Mouse (Mus musculus): ENCODE results near the gene Bms1. TPM values are rescaled to one million over a fixed set of nuclear protein-coding genes. Genes with fewer than 3 reads are reported as not detected.

Gene Bms1
- polyA plus RNA-seq, 1 experiment from 2014 or later: 38.9 TPM

DNA sequence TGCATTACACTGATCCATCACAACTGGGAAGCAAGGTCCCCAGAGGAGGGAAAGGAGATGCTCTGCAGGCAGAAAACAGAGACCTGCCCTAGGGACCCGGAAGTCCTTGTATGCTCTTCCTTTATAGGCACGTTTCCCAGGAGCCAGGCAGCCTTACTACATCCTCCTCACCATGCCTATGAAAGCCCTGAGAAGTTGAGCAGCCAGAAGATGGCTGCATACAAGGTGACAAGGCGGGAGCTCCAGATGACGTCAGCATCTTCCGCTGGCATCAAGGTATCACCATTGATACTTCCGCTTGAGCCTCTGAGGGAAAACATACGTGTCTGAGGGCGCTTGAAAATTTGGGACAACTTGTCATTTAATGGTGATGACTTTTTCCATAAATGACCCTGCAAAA is 72.0 kb downstream of the Bms1 start:
- 93% methylated on average over 8 of the region's 8 CpGs for WGBS
- H3K9ac ChIP-seq (ENCODE audit: low read depth, low read length): no peak overlapping the region
- no peaks in the 10 kb centered on the region for H3K27me3 ChIP-seq (ENCODE audit: control insufficient read depth, insufficient read depth, low read length)
- H3K4me1 ChIP-seq (replicated peaks; ENCODE audit: control insufficient read depth, insufficient read depth, low read length): no peaks in the 10 kb centered on the region
- no peak for ATAC-seq (ENCODE audit: low FRiP score)
- DNase-seq (ENCODE audit: low spot score): no peak
- no peaks in the 10 kb centered on the region for H3K9me3 ChIP-seq (ENCODE audit: control insufficient read depth, low read length)
- no peak overlapping the region for H3K4me3 ChIP-seq (ENCODE audit: low read depth, low read length)
- no peak overlapping the region for H3K4me2 ChIP-seq (replicated peaks; ENCODE audit: low read depth, low read length)
- H3K27ac ChIP-seq (ENCODE audit: low read depth, low read length): no peak overlapping the region
- H3K36me3 ChIP-seq (ENCODE audit: control insufficient read depth, insufficient read depth, low read length): no peaks in the 10 kb centered on the region

- Histone ChIP-seq H3K27ac (ENCODE audit: low read depth, low read length) (no peak overlapping the region), H3K4me1 (replicated peaks; ENCODE audit: control insufficient read depth, insufficient read depth, low read length) (no peaks in the 10 kb centered on the region), H3K9me3 (ENCODE audit: control insufficient read depth, low read length) (no peaks in the 10 kb centered on the region), H3K36me3 (ENCODE audit: control insufficient read depth, insufficient read depth, low read length) (no peaks in the 10 kb centered on the region), H3K4me2 (replicated peaks; ENCODE audit: low read depth, low read length) (no peak overlapping the region), H3K4me3 (ENCODE audit: low read depth, low read length) (no peak overlapping the region), H3K27me3 (ENCODE audit: control insufficient read depth, insufficient read depth, low read length) (no peaks in the 10 kb centered on the region), H3K9ac (ENCODE audit: low read depth, low read length) (no peak overlapping the region)
- no peak for ATAC-seq (ENCODE audit: low FRiP score)
- 84% methylated on average over 11 of the region's 11 CpGs for WGBS
- no peak for DNase-seq (ENCODE audit: low spot score)
Observed at GRCm38 (mm10) chr6:118341861-118342485, 77.3 kb downstream of the Bms1 start.

GRCm38 (mm10) chr6:118337660-118338059 is 81.6 kb downstream of the Bms1 start:
- Histone ChIP-seq H3K9ac (ENCODE audit: low read depth, low read length) (no peak overlapping the region), H3K27ac (ENCODE audit: low read depth, low read length) (no peak overlapping the region), H3K9me3 (ENCODE audit: control insufficient read depth, low read length) (no peaks in the 10 kb centered on the region), H3K27me3 (ENCODE audit: control insufficient read depth, insufficient read depth, low read length) (no peaks in the 10 kb centered on the region), H3K4me2 (replicated peaks; ENCODE audit: low read depth, low read length) (no peak overlapping the region), H3K36me3 (ENCODE audit: control insufficient read depth, insufficient read depth, low read length) (no peaks in the 10 kb centered on the region), H3K4me1 (replicated peaks; ENCODE audit: control insufficient read depth, insufficient read depth, low read length) (no peaks in the 10 kb centered on the region), H3K4me3 (ENCODE audit: low read depth, low read length) (no peak overlapping the region)
- ATAC-seq (ENCODE audit: low FRiP score): no peak
- no peak for DNase-seq (ENCODE audit: low spot score)
- 87% methylated on average over 5 of the region's 5 CpGs for WGBS

- H3K4me3 ChIP-seq (ENCODE audit: low read depth, low read length): no peak overlapping the region
- DNase-seq (ENCODE audit: low spot score) (no peak), ATAC-seq (ENCODE audit: low FRiP score) (no peak)
- no peak overlapping the region for H3K9ac ChIP-seq (ENCODE audit: low read depth, low read length)
- no peaks in the 10 kb centered on the region for H3K27me3 ChIP-seq (ENCODE audit: control insufficient read depth, insufficient read depth, low read length)
- H3K9me3 ChIP-seq (ENCODE audit: control insufficient read depth, low read length): no peaks in the 10 kb centered on the region
- H3K4me2 ChIP-seq (replicated peaks; ENCODE audit: low read depth, low read length): no peak overlapping the region
- no peaks in the 10 kb centered on the region for H3K4me1 ChIP-seq (replicated peaks; ENCODE audit: control insufficient read depth, insufficient read depth, low read length)
- 76% methylated on average over 14 of the region's 14 CpGs for WGBS
- H3K27ac ChIP-seq (ENCODE audit: low read depth, low read length): no peak overlapping the region
- no peaks in the 10 kb centered on the region for H3K36me3 ChIP-seq (ENCODE audit: control insufficient read depth, insufficient read depth, low read length)
Observed at GRCm38 (mm10) chr6:118336541-118337480, 82.5 kb downstream of the Bms1 start.

- H3K4me2 ChIP-seq (replicated peaks; ENCODE audit: low read depth, low read length): no peak overlapping the region
- H3K36me3 ChIP-seq (ENCODE audit: control insufficient read depth, insufficient read depth, low read length): no peaks in the 10 kb centered on the region
- no peak for DNase-seq (ENCODE audit: low spot score)
- WGBS: 72% methylated on average over 5 of the region's 5 CpGs
- H3K27me3 ChIP-seq (ENCODE audit: control insufficient read depth, insufficient read depth, low read length): no peaks in the 10 kb centered on the region
- no peaks in the 10 kb centered on the region for H3K4me1 ChIP-seq (replicated peaks; ENCODE audit: control insufficient read depth, insufficient read depth, low read length)
- H3K9me3 ChIP-seq (ENCODE audit: control insufficient read depth, low read length): no peaks in the 10 kb centered on the region
- H3K4me3 ChIP-seq (ENCODE audit: low read depth, low read length): no peak overlapping the region
- H3K9ac ChIP-seq (ENCODE audit: low read depth, low read length): no peak overlapping the region
- ATAC-seq (ENCODE audit: low FRiP score): no peak
- H3K27ac ChIP-seq (ENCODE audit: low read depth, low read length): no peak overlapping the region
Observed at GRCm38 (mm10) chr6:118335934-118336450, 83.3 kb downstream of the Bms1 start.

- Histone ChIP-seq H3K4me1 (replicated peaks; ENCODE audit: control insufficient read depth, insufficient read depth, low read length) (no peaks in the 10 kb centered on the region), H3K9ac (ENCODE audit: low read depth, low read length) (no peak overlapping the region), H3K27me3 (ENCODE audit: control insufficient read depth, insufficient read depth, low read length) (no peaks in the 10 kb centered on the region), H3K4me2 (replicated peaks; ENCODE audit: low read depth, low read length) (no peak overlapping the region), H3K9me3 (ENCODE audit: control insufficient read depth, low read length) (no peaks in the 10 kb centered on the region), H3K27ac (ENCODE audit: low read depth, low read length) (no peak overlapping the region), H3K36me3 (ENCODE audit: control insufficient read depth, insufficient read depth, low read length) (no peaks in the 10 kb centered on the region), H3K4me3 (ENCODE audit: low read depth, low read length) (no peak overlapping the region)
- 87% methylated on average over 9 of the region's 9 CpGs for WGBS
- DNase-seq (ENCODE audit: low spot score): no peak
- ATAC-seq (ENCODE audit: low FRiP score): no peak
Observed at GRCm38 (mm10) chr6:118333861-118334260, 85.4 kb downstream of the Bms1 start.

Other genes starting within 250 kb of the Bms1 start
- 3.2 and 4.2 TPM in 2 replicates for gene Ret, start 221.8 kb downstream of the Bms1 start, polyA plus RNA-seq (2014; fragmentation: Nextera tagmentation; extraction: Ambion mirVana)
- 12.3 and 13.1 TPM in 2 replicates for gene Zfp248, start 36.1 kb upstream of the Bms1 start, polyA plus RNA-seq (2014; fragmentation: Nextera tagmentation; extraction: Ambion mirVana)
- 11.5 and 12.2 TPM in 2 replicates for gene Zfp9, start 59.8 kb upstream of the Bms1 start, polyA plus RNA-seq (2014; fragmentation: Nextera tagmentation; extraction: Ambion mirVana)
- gene Ankrd26, start 142.8 kb upstream of the Bms1 start, polyA plus RNA-seq (2014; fragmentation: Nextera tagmentation; extraction: Ambion mirVana): 19.7 and 21.7 TPM in 2 replicates